Mouse (Mus musculus): ENCODE measurements around the gene Gm6583.
A peak's percentile ranks its signal among the peaks of the same experiment; 100 is the strongest.
"Not testable (repeated sequence)": the region's sequence is repeated elsewhere in the genome, so short reads cannot be mapped to it uniquely, and the experiment has no call there.

Gene Gm6583

DNA sequence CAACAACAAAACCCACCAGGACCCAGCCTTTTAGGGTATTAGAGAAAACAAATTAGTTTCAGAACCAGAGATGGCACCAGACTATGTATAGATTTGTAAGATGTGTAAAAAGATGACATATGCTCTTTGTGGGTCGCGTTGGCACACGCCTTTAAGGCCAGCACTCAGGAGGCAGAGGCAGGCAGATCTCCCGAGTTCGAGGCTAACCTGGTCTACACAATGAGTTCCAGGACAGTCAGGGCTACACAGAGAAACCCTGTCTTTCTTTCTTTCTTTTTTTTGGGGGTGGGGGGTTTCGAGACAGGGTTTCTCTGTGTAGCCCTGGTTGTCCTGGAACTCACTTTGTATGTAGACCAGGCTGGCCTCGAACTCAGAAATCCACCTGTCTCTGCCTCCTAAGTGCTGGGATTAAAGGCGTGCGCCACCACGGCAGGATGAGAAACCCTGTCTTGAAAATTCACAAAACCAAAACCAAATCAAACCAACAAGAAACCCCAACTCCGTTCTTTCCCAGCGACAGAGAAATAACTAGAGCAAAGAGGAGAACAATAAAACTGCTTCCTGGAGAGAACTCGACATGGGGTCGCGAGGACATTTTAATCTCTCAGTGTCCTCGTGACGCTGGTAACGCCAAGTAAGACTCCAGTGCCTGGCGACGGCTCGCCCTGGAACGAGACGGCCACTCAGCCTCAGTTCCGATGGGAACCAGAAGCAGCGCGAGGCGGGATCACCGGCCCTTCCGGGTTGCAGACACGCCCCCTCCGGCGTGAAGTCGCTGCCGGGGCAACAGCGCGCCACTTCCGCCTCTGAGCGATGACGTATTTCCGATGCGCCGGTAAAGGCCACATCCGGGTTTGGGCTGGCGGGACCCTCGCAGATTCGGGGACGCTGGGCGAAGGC lies 30.0 kb downstream of the Gm6583 start, which contains the start of gene Tfip11:
Tfip11 (plus strand) TSS at position 813 of the 900 bp plus-strand sequence.
- DNase-seq (ENCODE audit: low read depth in 1 of 2, low spot score in 2 of 2): peak; percentile 86 to 93

GRCm38 (mm10) chr5:112324637-112325545 lies 30.9 kb downstream of the Gm6583 start:
- peak; percentile 63 to 64 for DNase-seq (ENCODE audit: low read depth in 1 of 2, low spot score in 2 of 2)

GRCm38 (mm10) chr5:112323246-112323645 lies 32.6 kb downstream of the Gm6583 start:
- no peak for DNase-seq (ENCODE audit: low read depth in 1 of 2, low spot score in 2 of 2)

GRCm38 (mm10) chr5:112321376-112321775 lies 34.5 kb downstream of the Gm6583 start:
- no peak for DNase-seq (ENCODE audit: low read depth in 1 of 2, low spot score in 2 of 2)

- DNase-seq (ENCODE audit: low read depth in 1 of 2, low spot score in 2 of 2): no peak
Observed at GRCm38 (mm10) chr5:112320936-112321335, 34.9 kb downstream of the Gm6583 start.

DNA sequence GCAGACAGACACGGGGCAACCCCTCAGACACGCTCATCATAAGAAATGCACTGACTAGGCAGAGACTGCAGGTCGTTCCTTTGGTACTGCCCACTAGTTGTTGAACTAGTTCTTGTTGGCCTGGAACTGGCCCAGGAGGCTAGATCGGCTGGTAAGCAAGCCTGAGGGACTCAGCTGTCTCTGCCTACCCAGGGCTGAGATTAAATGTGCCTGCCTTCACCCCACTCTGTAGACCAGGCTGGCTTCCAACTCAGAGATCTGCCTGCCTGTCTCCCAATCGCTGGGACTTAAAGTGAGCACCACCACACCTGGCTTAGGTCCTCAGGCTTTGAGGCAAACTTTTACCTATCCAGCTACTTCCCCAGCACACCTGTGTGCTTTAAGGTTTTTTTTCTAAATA lies 35.5 kb downstream of the Gm6583 start:
- DNase-seq (ENCODE audit: low read depth in 1 of 2, low spot score in 2 of 2): no peak

- DNase-seq (ENCODE audit: low read depth in 1 of 2, low spot score in 2 of 2): not testable (repeated sequence)
Observed at GRCm38 (mm10) chr5:112319343-112319742, 36.5 kb downstream of the Gm6583 start.

DNA sequence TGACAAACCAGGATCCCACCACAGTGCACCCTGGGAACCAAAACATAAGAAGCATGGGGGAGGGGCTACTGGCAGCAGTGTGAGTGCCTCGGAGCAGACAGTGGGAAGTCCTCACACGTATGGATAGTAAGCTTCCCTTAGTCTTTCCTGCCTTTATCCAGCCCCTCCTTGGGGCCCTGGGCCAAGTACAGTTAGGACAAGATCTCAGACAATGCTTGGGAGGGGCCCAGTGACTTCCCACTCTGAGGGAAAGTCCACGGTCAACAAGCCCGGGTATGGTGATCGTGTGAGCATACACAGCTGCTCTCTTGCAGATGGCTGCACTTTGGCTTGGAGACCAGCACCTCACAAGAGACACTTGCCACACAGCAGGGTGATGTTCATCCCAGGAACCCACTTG lies 38.5 kb downstream of the Gm6583 start:
- DNase-seq (ENCODE audit: low read depth in 1 of 2, low spot score in 2 of 2): no peak

DNA sequence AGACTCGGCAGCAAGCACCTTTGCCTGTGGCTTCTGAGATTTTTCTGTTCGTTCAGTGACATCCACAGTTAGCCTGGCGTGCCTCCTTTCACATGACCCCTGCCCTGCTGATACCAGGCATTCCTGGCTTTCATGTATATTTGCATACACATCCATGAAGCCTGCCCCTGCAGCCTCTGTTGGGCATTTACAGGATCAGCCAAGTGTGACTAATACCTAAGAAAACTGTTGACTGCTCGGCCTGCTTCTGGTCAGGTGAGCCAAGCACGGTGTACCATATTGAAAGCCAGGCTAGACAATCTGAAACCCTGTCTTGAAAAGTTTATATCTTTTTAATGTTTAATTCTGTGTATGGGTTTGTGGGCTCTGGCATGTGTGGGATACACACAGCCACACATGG lies 39.4 kb downstream of the Gm6583 start:
- DNase-seq (ENCODE audit: low read depth in 1 of 2, low spot score in 2 of 2): no peak

DNA sequence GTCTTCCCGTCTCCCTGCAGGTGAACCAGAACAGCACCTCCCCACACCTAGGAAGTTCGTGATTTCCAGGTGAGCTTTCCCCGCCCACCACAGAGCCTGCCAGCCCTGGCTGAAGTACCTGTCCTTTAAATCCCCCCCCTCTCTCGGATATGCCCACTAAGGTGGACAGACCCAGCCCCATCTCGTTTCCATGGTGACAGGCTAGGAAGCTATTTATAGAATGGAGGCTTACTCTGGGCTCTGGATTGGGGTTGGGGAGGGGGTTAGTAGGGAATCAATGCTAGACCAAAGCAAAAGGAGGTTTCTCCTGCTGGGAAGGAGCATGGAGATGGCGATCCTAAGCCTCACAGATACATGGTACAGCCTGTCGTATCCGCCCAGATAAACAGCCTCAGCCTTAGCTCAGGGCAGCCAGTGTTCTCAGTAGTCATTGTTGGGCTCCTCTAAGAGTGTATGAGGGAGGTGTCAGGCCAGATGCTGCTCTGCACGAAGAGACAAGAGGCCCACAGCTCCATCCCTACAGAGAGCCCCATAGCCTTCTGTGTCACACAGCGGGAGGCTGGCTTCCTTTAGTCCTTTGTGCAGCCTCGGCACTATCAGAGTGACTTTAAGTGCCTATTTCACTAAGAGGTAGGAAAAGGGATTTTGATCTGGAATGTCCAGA lies 42.5 kb downstream of the Gm6583 start:
- no peak for DNase-seq (ENCODE audit: low read depth in 1 of 2, low spot score in 2 of 2)

DNA sequence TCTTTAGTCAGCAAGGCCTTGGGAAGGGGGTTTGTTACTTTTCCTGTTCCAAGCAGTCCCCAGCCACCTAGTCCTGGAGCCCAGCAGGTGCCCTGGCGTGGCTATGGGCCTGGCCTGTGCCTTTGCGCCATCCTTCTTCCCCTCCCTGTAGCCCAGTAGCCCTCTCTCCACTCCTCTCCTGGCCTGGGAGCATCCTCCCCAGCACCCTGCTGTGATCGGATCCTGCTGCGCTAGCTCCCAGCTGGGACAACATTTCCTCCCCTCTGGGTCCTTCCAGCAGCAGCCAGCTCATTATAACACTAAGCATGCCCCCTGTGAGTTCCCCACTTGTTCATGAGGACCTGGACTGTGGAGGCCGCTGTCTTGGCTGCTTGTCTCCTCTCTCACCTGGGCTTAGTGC lies 50.0 kb downstream of the Gm6583 start:
- no peak for DNase-seq (ENCODE audit: low read depth in 1 of 2, low spot score in 2 of 2)

All from monocyte, adult 2 months (primary cell).